Mouse (Mus musculus): ENCODE results near the gene Ublcp1. TPM values are rescaled to one million over a fixed set of nuclear protein-coding genes. Genes with fewer than 3 reads are reported as not detected.

The Ublcp1 gene
- polyA plus RNA-seq, 1 experiment from 2014 or later, result 51.1 TPM

- H3K4me2 ChIP-seq (ENCODE audit: low read depth, low read length), result no peak overlapping the region
- no peaks in the 10 kb centered on the region for H3K27me3 ChIP-seq (replicated peaks; ENCODE audit: control insufficient read depth, insufficient read depth, low read length)
- H3K9me3 ChIP-seq (ENCODE audit: control insufficient read depth, low read length), result no peaks in the 10 kb centered on the region
- H3K9ac ChIP-seq (ENCODE audit: low read depth, low read length), result no peak overlapping the region
- no peak overlapping the region for H3K27ac ChIP-seq (ENCODE audit: low read length)
- ATAC-seq, result no peak
- H3K4me1 ChIP-seq (ENCODE audit: control insufficient read depth, insufficient read depth, low read length), result peaks cover 3% of the 10 kb centered on the region
- H3K4me3 ChIP-seq (ENCODE audit: low read length), result no peak overlapping the region
- H3K36me3 ChIP-seq (ENCODE audit: control insufficient read depth, insufficient read depth, low read length), result no peaks in the 10 kb centered on the region
- 51% methylated on average over 13 of the region's 13 CpGs for WGBS
Observed at GRCm38 (mm10) chr11:44498412-44499272, 28.3 kb upstream of the Ublcp1 start.

DNA sequence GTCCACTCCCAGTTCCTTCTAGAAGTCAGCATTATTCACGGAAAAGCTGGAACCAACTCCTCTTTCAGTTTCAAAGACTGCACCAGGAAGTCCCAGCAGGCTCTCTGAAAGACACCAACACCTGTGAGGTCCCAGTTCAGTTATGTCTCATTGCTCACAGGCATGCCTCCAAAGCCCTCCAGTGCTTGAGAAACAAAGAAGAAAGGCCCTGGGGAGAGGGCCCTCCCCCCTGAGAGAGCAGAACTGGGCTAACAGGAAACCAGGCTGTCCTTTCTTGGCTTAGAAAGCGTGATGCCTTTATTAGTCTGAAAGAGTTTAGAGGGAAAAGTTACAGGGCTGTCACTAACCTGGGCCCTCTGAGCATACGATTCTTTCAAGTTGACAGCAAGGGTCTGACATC, 25.9 kb upstream of the Ublcp1 start:
- Histone ChIP-seq H3K27ac (ENCODE audit: low read length) (peak overlapping the region; percentile 74), H3K4me1 (ENCODE audit: control insufficient read depth, insufficient read depth, low read length) (peaks cover 3% of the 10 kb centered on the region)

DNA sequence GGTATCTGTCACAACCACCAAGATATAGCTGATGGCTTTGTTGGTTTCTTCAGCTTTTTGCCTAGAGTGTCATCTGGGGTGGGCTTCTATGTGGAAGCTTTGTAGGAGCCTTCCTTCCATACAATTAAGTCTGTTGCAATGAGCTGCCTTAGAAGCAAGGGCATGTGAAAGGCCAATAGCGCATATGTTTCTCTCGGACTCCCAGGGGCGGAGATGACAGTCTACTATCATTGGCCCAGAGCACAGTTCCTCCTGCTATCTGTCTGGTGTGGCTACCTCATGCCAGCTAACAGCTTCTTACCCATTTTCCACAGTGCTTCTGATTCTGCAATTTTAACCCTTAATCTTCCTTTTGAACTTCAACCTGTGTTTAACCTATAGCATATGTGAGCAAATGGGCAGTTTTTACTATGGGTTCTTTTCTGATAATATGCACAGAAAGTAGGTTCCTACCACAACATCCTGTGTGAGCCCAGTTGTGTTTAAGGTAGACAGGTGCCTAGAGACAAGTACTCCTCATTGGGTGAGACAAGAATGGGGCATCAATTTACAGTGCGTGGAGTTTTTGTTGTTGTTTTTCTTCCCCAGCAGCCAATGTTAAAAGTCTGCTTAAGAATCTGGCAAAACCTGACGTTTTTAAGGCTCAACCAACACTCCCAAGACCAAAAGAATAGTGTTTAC, 24.5 kb upstream of the Ublcp1 start:
- no peak overlapping the region for H3K4me3 ChIP-seq (ENCODE audit: low read length)
- H3K9me3 ChIP-seq (ENCODE audit: control insufficient read depth, low read length), result no peaks in the 10 kb centered on the region
- 82% methylated on average over 5 of the region's 5 CpGs for WGBS
- no peak overlapping the region for H3K9ac ChIP-seq (ENCODE audit: low read depth, low read length)
- no peaks in the 10 kb centered on the region for H3K36me3 ChIP-seq (ENCODE audit: control insufficient read depth, insufficient read depth, low read length)
- H3K4me2 ChIP-seq (ENCODE audit: low read depth, low read length), result no peak overlapping the region
- peaks cover 3% of the 10 kb centered on the region for H3K4me1 ChIP-seq (ENCODE audit: control insufficient read depth, insufficient read depth, low read length)
- no peak overlapping the region for H3K27ac ChIP-seq (ENCODE audit: low read length)
- H3K27me3 ChIP-seq (replicated peaks; ENCODE audit: control insufficient read depth, insufficient read depth, low read length), result no peaks in the 10 kb centered on the region
- ATAC-seq, result no peak; the same call in 1 of the 2 replicates

More for the DNA sequence above, 25.9 kb upstream of the Ublcp1 start:
- Histone ChIP-seq H3K4me3 (ENCODE audit: low read length) (no peak overlapping the region), H3K4me2 (ENCODE audit: low read depth, low read length) (no peak overlapping the region), H3K9me3 (ENCODE audit: control insufficient read depth, low read length) (no peaks in the 10 kb centered on the region), H3K27me3 (replicated peaks; ENCODE audit: control insufficient read depth, insufficient read depth, low read length) (no peaks in the 10 kb centered on the region), H3K9ac (ENCODE audit: low read depth, low read length) (no peak overlapping the region), H3K36me3 (ENCODE audit: control insufficient read depth, insufficient read depth, low read length) (no peaks in the 10 kb centered on the region)
- 48% methylated on average over 3 of the region's 3 CpGs for WGBS
- peak; percentile 81 for ATAC-seq

- Histone ChIP-seq H3K9ac (ENCODE audit: low read depth, low read length) (no peak overlapping the region), H3K27ac (ENCODE audit: low read length) (no peak overlapping the region), H3K4me2 (ENCODE audit: low read depth, low read length) (no peak overlapping the region), H3K9me3 (ENCODE audit: control insufficient read depth, low read length) (no peaks in the 10 kb centered on the region), H3K36me3 (ENCODE audit: control insufficient read depth, insufficient read depth, low read length) (no peaks in the 10 kb centered on the region), H3K4me1 (ENCODE audit: control insufficient read depth, insufficient read depth, low read length) (no peaks in the 10 kb centered on the region), H3K27me3 (replicated peaks; ENCODE audit: control insufficient read depth, insufficient read depth, low read length) (no peaks in the 10 kb centered on the region), H3K4me3 (ENCODE audit: low read length) (no peak overlapping the region)
- no peak for ATAC-seq
- 96% methylated on average over 1 of the region's 1 CpGs for WGBS
Observed at GRCm38 (mm10) chr11:44489117-44489516, 18.8 kb upstream of the Ublcp1 start.

DNA sequence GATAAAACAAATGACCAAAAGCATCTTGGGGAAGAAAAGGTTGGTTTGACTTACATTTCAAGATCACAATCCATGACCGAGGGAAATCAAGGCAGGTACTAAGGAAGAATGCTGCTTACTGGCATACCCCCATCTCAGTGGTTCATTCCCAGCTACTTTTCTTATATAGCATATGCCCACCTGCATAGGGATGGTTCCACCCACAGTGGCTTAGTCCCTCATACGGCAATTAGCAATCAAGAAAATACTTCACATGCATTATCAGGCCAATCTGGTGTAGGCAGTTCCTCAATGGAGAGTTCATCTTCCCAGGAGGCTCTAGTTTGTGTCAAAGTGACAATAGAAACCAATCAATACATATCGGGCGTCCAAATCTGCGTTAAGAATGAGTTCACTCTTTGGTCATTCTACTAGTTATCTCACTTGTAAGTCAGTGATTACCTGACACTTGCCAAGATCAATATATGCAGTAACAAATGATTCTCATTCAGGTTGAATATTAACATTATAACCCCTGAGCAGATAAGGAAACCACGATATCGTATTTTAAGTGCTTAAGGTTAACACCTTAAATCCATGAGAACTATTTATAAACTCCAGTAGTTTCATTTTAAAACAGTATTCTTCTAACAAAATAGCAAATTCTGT, 14.9 kb upstream of the Ublcp1 start:
- Histone ChIP-seq H3K4me3 (ENCODE audit: low read length) (no peak overlapping the region), H3K27me3 (replicated peaks; ENCODE audit: control insufficient read depth, insufficient read depth, low read length) (no peaks in the 10 kb centered on the region), H3K9me3 (ENCODE audit: control insufficient read depth, low read length) (no peaks in the 10 kb centered on the region), H3K4me1 (ENCODE audit: control insufficient read depth, insufficient read depth, low read length) (no peaks in the 10 kb centered on the region), H3K9ac (ENCODE audit: low read depth, low read length) (no peak overlapping the region), H3K4me2 (ENCODE audit: low read depth, low read length) (no peak overlapping the region), H3K36me3 (ENCODE audit: control insufficient read depth, insufficient read depth, low read length) (no peaks in the 10 kb centered on the region), H3K27ac (ENCODE audit: low read length) (no peak overlapping the region)
- 68% methylated on average over 7 of the region's 7 CpGs for WGBS
- peak; percentile 76 for ATAC-seq

GRCm38 (mm10) chr11:44480246-44480645, 9.9 kb upstream of the Ublcp1 start:
- ATAC-seq, result no peak
- Histone ChIP-seq H3K4me2 (ENCODE audit: low read depth, low read length) (no peak overlapping the region), H3K4me1 (ENCODE audit: control insufficient read depth, insufficient read depth, low read length) (no peaks in the 10 kb centered on the region), H3K9ac (ENCODE audit: low read depth, low read length) (no peak overlapping the region), H3K36me3 (ENCODE audit: control insufficient read depth, insufficient read depth, low read length) (no peaks in the 10 kb centered on the region), H3K27ac (ENCODE audit: low read length) (no peak overlapping the region), H3K27me3 (replicated peaks; ENCODE audit: control insufficient read depth, insufficient read depth, low read length) (no peaks in the 10 kb centered on the region), H3K4me3 (ENCODE audit: low read length) (no peak overlapping the region), H3K9me3 (ENCODE audit: control insufficient read depth, low read length) (no peaks in the 10 kb centered on the region)
- 90% methylated on average over 6 of the region's 6 CpGs for WGBS

DNA sequence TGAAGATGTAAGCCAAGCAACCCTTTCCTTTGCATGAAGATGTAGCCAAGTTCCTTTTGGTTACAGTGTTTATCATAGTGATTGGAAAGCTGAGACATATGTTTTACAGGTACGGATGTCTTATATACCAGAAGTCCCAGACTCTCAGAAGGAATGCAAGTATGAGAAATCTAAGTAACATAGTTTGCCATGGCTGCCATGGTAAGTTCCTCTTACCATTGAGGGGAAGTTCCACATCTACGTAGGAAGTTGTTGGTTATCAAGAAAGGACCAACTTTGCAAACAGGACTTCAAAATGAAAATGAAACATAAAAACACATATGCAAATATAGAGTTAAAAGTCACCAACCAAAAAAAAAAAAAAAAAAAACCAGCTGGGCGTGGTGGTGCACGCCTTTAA, 8.1 kb upstream of the Ublcp1 start:
- WGBS, result 87% methylated on average over 4 of the region's 4 CpGs
- ATAC-seq, result no peak
- Histone ChIP-seq H3K9ac (ENCODE audit: low read depth, low read length) (no peak overlapping the region), H3K27me3 (replicated peaks; ENCODE audit: control insufficient read depth, insufficient read depth, low read length) (no peaks in the 10 kb centered on the region), H3K4me2 (ENCODE audit: low read depth, low read length) (no peak overlapping the region), H3K4me3 (ENCODE audit: low read length) (no peak overlapping the region), H3K27ac (ENCODE audit: low read length) (no peak overlapping the region), H3K36me3 (ENCODE audit: control insufficient read depth, insufficient read depth, low read length) (no peaks in the 10 kb centered on the region), H3K4me1 (ENCODE audit: control insufficient read depth, insufficient read depth, low read length) (no peaks in the 10 kb centered on the region), H3K9me3 (ENCODE audit: control insufficient read depth, low read length) (no peaks in the 10 kb centered on the region)

- no peak for ATAC-seq
- H3K4me1 ChIP-seq (ENCODE audit: control insufficient read depth, insufficient read depth, low read length), result peaks cover 3% of the 10 kb centered on the region
- WGBS, result 77% methylated on average over 2 of the region's 2 CpGs
- H3K4me3 ChIP-seq (ENCODE audit: low read length), result no peak overlapping the region
- no peaks in the 10 kb centered on the region for H3K27me3 ChIP-seq (replicated peaks; ENCODE audit: control insufficient read depth, insufficient read depth, low read length)
- H3K36me3 ChIP-seq (ENCODE audit: control insufficient read depth, insufficient read depth, low read length), result no peaks in the 10 kb centered on the region
- H3K9me3 ChIP-seq (ENCODE audit: control insufficient read depth, low read length), result no peaks in the 10 kb centered on the region
- no peak overlapping the region for H3K27ac ChIP-seq (ENCODE audit: low read length)
- H3K9ac ChIP-seq (ENCODE audit: low read depth, low read length), result no peak overlapping the region
- H3K4me2 ChIP-seq (ENCODE audit: low read depth, low read length), result no peak overlapping the region
Observed at GRCm38 (mm10) chr11:44476445-44476844, 6.1 kb upstream of the Ublcp1 start.

DNA sequence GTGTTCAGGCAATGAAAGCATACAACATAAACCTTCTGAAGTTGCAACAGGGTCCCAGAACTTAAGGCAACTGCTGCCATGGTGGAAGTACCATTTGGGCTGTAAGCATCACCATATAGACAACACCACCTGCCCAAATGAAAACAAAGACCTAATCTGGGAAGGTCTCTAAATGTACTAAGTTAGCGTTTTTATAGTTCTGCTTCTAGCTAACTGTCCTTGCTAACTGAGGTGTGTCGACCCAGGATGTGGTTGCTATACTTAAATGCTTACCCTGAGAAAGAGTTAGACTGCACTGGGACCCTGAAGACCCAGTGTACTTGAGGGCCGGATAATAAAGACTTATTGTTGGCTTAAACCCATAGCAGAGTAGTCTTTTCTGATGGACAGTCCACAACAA, 5.2 kb upstream of the Ublcp1 start:
- no peak overlapping the region for H3K27ac ChIP-seq (ENCODE audit: low read length)
- no peak overlapping the region for H3K4me3 ChIP-seq (ENCODE audit: low read length)

More for the DNA sequence above, 5.2 kb upstream of the Ublcp1 start:
- H3K9me3 ChIP-seq (ENCODE audit: control insufficient read depth, low read length), result no peaks in the 10 kb centered on the region
- H3K9ac ChIP-seq (ENCODE audit: low read depth, low read length), result no peak overlapping the region
- H3K36me3 ChIP-seq (ENCODE audit: control insufficient read depth, insufficient read depth, low read length), result no peaks in the 10 kb centered on the region
- H3K4me2 ChIP-seq (ENCODE audit: low read depth, low read length), result no peak overlapping the region
- 69% methylated on average over 3 of the region's 3 CpGs for WGBS
- no peaks in the 10 kb centered on the region for H3K27me3 ChIP-seq (replicated peaks; ENCODE audit: control insufficient read depth, insufficient read depth, low read length)
- peaks cover 3% of the 10 kb centered on the region for H3K4me1 ChIP-seq (ENCODE audit: control insufficient read depth, insufficient read depth, low read length)
- no peak for ATAC-seq
